Mouse (Mus musculus) hindbrain, embryonic 13.5 days (tissue): ENCODE data around the gene Vmp1. TPM values are rescaled to one million over a fixed set of nuclear protein-coding genes. Genes with fewer than 3 reads are reported as not detected.
A peak's percentile ranks its signal among the peaks of the same experiment; 100 is the strongest.

Experiments used
- ATAC-seq: fragments of 200-750 bp; cut with Nextera tagmentation; 2 replicates; pipeline ENCODE4 v1.8.0; 2017; ENCODE audit warnings: moderate TSS enrichment; ENCODE audit not compliant: low FRiP score
- H3K27ac ChIP-seq: fragments of 300-500 bp; sonication (generic); 2 replicates; pipeline ENCODE4 v1.5.1; 2015; ENCODE audit warnings: inconsistent platforms, mild to moderate bottlenecking, moderate library complexity
- H3K27me3 ChIP-seq: fragments of 300-500 bp; sonication (generic); 2 replicates; pipeline ENCODE4 v1.6.1; 2015; ENCODE audit warnings: mild to moderate bottlenecking, inconsistent platforms
- H3K36me3 ChIP-seq: fragments of 300-500 bp; sonication (generic); 2 replicates; pipeline ENCODE4 v1.6.1; 2015; ENCODE audit warnings: mild to moderate bottlenecking, inconsistent platforms
- H3K4me1 ChIP-seq: fragments of 300-500 bp; sonication (generic); replicated peaks from 2 replicates; pipeline ENCODE4 v1.6.1; 2015; ENCODE audit warnings: inconsistent platforms
- H3K4me2 ChIP-seq: fragments of 300-500 bp; sonication (generic); 2 replicates; pipeline ENCODE4 v1.6.1; 2015; ENCODE audit warnings: inconsistent platforms, mild to moderate bottlenecking, moderate library complexity
- H3K4me3 ChIP-seq: fragments of 300-500 bp; sonication (generic); 2 replicates; pipeline ENCODE4 v1.5.1; 2015; ENCODE audit warnings: mild to moderate bottlenecking, inconsistent platforms
- H3K9ac ChIP-seq: fragments of 300-500 bp; sonication (generic); 2 replicates; pipeline ENCODE4 v1.6.1; 2015; ENCODE audit warnings: mild to moderate bottlenecking, inconsistent platforms
- H3K9me3 ChIP-seq: fragments of 300-500 bp; sonication (generic); 2 replicates; pipeline ENCODE4 v1.6.1; 2016; ENCODE audit warnings: inconsistent platforms
- WGBS: fragments of 180-500 bp; shearing (Covaris S2); methylation state at CpG from one replicate; pipeline ENCODE4 v1.1.7; 2015; 5-methylcytosine and 5-hydroxymethylcytosine counted together
- polyA plus RNA-seq: library from polyadenylated mRNA; unstranded; fragments of >200 nt; fragmentation: Nextera tagmentation; extraction: Ambion mirVana; gene quantifications from 2 replicates; pipeline ENCODE4 v1.2.1, GENCODE M21; 2015

Gene Vmp1
- polyA plus RNA-seq, 1 experiment from 2014 or later: 106 TPM

- H3K9me3 ChIP-seq: no peaks in the 10 kb centered on the region
- H3K9ac ChIP-seq: no peak overlapping the region
- H3K4me3 ChIP-seq: no peak overlapping the region
- WGBS: 80% methylated on average over 7 of the region's 7 CpGs
- peaks cover 16% of the 10 kb centered on the region; the same call in 1 of the 2 replicates for H3K4me1 ChIP-seq
- H3K27ac ChIP-seq: no peak overlapping the region
- ATAC-seq: no peak
- no peaks in the 10 kb centered on the region for H3K27me3 ChIP-seq
- H3K4me2 ChIP-seq: no peak overlapping the region
- H3K36me3 ChIP-seq: no peaks in the 10 kb centered on the region
Observed at GRCm38 (mm10) chr11:86575632-86576378, 107.8 kb downstream of the Vmp1 start.

- Histone ChIP-seq H3K27ac (no peak overlapping the region), H3K4me1 (peaks cover 16% of the 10 kb centered on the region; the same call in 1 of the 2 replicates), H3K27me3 (no peaks in the 10 kb centered on the region), H3K9me3 (no peaks in the 10 kb centered on the region), H3K4me3 (no peak overlapping the region), H3K36me3 (no peaks in the 10 kb centered on the region), H3K9ac (no peak overlapping the region), H3K4me2 (no peak overlapping the region)
- no peak for ATAC-seq
- 78% methylated on average over 2 of the region's 2 CpGs for WGBS
Observed at GRCm38 (mm10) chr11:86574408-86574807, 109.2 kb downstream of the Vmp1 start.

- 94% methylated on average over 6 of the region's 6 CpGs for WGBS
- Histone ChIP-seq H3K9me3 (no peaks in the 10 kb centered on the region), H3K36me3 (no peaks in the 10 kb centered on the region), H3K9ac (no peak overlapping the region), H3K27me3 (no peaks in the 10 kb centered on the region), H3K4me3 (no peak overlapping the region), H3K4me1 (peaks cover 16% of the 10 kb centered on the region; the same call in 1 of the 2 replicates), H3K4me2 (no peak overlapping the region), H3K27ac (no peak overlapping the region)
- ATAC-seq: no peak
Observed at GRCm38 (mm10) chr11:86573646-86574231, 109.9 kb downstream of the Vmp1 start.

- Histone ChIP-seq H3K36me3 (no peaks in the 10 kb centered on the region), H3K27ac (no peak overlapping the region), H3K9ac (no peak overlapping the region), H3K27me3 (no peaks in the 10 kb centered on the region), H3K4me3 (no peak overlapping the region), H3K9me3 (no peaks in the 10 kb centered on the region), H3K4me1 (peaks cover 16% of the 10 kb centered on the region; the same call in 1 of the 2 replicates), H3K4me2 (no peak overlapping the region)
- no peak for ATAC-seq
- 66% methylated on average over 2 of the region's 2 CpGs for WGBS
Observed at GRCm38 (mm10) chr11:86572623-86573022, 111.0 kb downstream of the Vmp1 start.

GRCm38 (mm10) chr11:86571871-86572270 lies 111.8 kb downstream of the Vmp1 start:
- no peaks in the 10 kb centered on the region for H3K9me3 ChIP-seq
- no peaks in the 10 kb centered on the region for H3K36me3 ChIP-seq
- H3K27me3 ChIP-seq: no peaks in the 10 kb centered on the region
- peaks cover 14% of the 10 kb centered on the region; the same call in 1 of the 2 replicates for H3K4me1 ChIP-seq
- H3K27ac ChIP-seq: no peak overlapping the region
- H3K9ac ChIP-seq: no peak overlapping the region
- H3K4me2 ChIP-seq: no peak overlapping the region
- WGBS: 72% methylated on average over 4 of the region's 4 CpGs
- no peak for ATAC-seq
- H3K4me3 ChIP-seq: no peak overlapping the region

GRCm38 (mm10) chr11:86571047-86571855 lies 112.4 kb downstream of the Vmp1 start:
- no peaks in the 10 kb centered on the region for H3K9me3 ChIP-seq
- no peaks in the 10 kb centered on the region for H3K27me3 ChIP-seq
- no peaks in the 10 kb centered on the region for H3K36me3 ChIP-seq
- peaks cover 8% of the 10 kb centered on the region; the same call in 1 of the 2 replicates for H3K4me1 ChIP-seq
- no peak for ATAC-seq
- 50% methylated on average over 15 of the region's 15 CpGs for WGBS
- 0 out of 2 replicates have a peak overlapping the region, but pooled peaks have one; percentile 1 for H3K9ac ChIP-seq
- 0 out of 2 replicates have a peak overlapping the region, but pooled peaks have one; percentile 4 for H3K27ac ChIP-seq
- no peak overlapping the region for H3K4me3 ChIP-seq
- H3K4me2 ChIP-seq: no peak overlapping the region

- Histone ChIP-seq H3K36me3 (no peaks in the 10 kb centered on the region), H3K4me1 (peaks cover 8% of the 10 kb centered on the region; the same call in 1 of the 2 replicates), H3K4me2 (no peak overlapping the region), H3K27ac (no peak overlapping the region), H3K9me3 (no peaks in the 10 kb centered on the region), H3K4me3 (no peak overlapping the region), H3K9ac (no peak overlapping the region), H3K27me3 (no peaks in the 10 kb centered on the region)
- no peak for ATAC-seq
- 71% methylated on average over 9 of the region's 9 CpGs for WGBS
Observed at GRCm38 (mm10) chr11:86570261-86570746, 113.3 kb downstream of the Vmp1 start.

- no peak overlapping the region for H3K4me2 ChIP-seq
- H3K4me3 ChIP-seq: no peak overlapping the region
- 77% methylated on average over 3 of the region's 3 CpGs for WGBS
- H3K9me3 ChIP-seq: no peaks in the 10 kb centered on the region
- H3K9ac ChIP-seq: no peak overlapping the region
- peaks cover 8% of the 10 kb centered on the region; the same call in 1 of the 2 replicates for H3K4me1 ChIP-seq
- no peak for ATAC-seq
- H3K36me3 ChIP-seq: no peaks in the 10 kb centered on the region
- H3K27me3 ChIP-seq: no peaks in the 10 kb centered on the region
- no peak overlapping the region for H3K27ac ChIP-seq
Observed at GRCm38 (mm10) chr11:86568425-86568824, 115.2 kb downstream of the Vmp1 start.

- Histone ChIP-seq H3K4me1 (no peaks in the 10 kb centered on the region), H3K36me3 (peaks cover 30% of the 10 kb centered on the region)
- ATAC-seq: no peak
Observed at GRCm38 (mm10) chr11:86558258-86558657, 125.4 kb downstream of the Vmp1 start.

GRCm38 (mm10) chr11:86553525-86553924 lies 130.1 kb downstream of the Vmp1 start:
- H3K36me3 ChIP-seq: peaks cover 27% of the 10 kb centered on the region
- WGBS: 89% methylated on average over 6 of the region's 6 CpGs
- no peaks in the 10 kb centered on the region for H3K27me3 ChIP-seq
- H3K4me1 ChIP-seq: no peaks in the 10 kb centered on the region
- no peak overlapping the region for H3K27ac ChIP-seq
- H3K4me2 ChIP-seq: no peak overlapping the region
- ATAC-seq: no peak
- H3K9ac ChIP-seq: no peak overlapping the region
- no peaks in the 10 kb centered on the region for H3K9me3 ChIP-seq
- H3K4me3 ChIP-seq: no peak overlapping the region

More at GRCm38 (mm10) chr11:86558258-86558657, 125.4 kb downstream of the Vmp1 start:
- H3K4me2 ChIP-seq: no peak overlapping the region
- H3K27me3 ChIP-seq: no peaks in the 10 kb centered on the region
- H3K9me3 ChIP-seq: no peaks in the 10 kb centered on the region
- WGBS: 87% methylated on average over 4 of the region's 4 CpGs
- no peak overlapping the region for H3K9ac ChIP-seq
- H3K4me3 ChIP-seq: no peak overlapping the region
- H3K27ac ChIP-seq: no peak overlapping the region

GRCm38 (mm10) chr11:86547412-86547811 lies 136.2 kb downstream of the Vmp1 start:
- Histone ChIP-seq H3K27ac (no peak overlapping the region), H3K36me3 (peaks cover 11% of the 10 kb centered on the region; the same call in 1 of the 2 replicates), H3K9me3 (no peaks in the 10 kb centered on the region), H3K4me2 (no peak overlapping the region), H3K4me1 (peaks cover 21% of the 10 kb centered on the region), H3K9ac (no peak overlapping the region), H3K27me3 (no peaks in the 10 kb centered on the region), H3K4me3 (no peak overlapping the region)
- no peak for ATAC-seq
- WGBS: 100% methylated on average over 1 of the region's 1 CpGs

- peak overlapping the region; percentile 94 for H3K4me3 ChIP-seq
- 0 out of 2 replicates have a peak overlapping the region, but pooled peaks have one; percentile 9 for H3K9ac ChIP-seq
- no peak for ATAC-seq
- H3K9me3 ChIP-seq: no peaks in the 10 kb centered on the region
- H3K36me3 ChIP-seq: peaks cover 11% of the 10 kb centered on the region
- peaks cover 29% of the 10 kb centered on the region for H3K4me1 ChIP-seq
- no peak overlapping the region for H3K27ac ChIP-seq
- 83% methylated on average over 8 of the region's 8 CpGs for WGBS
- H3K27me3 ChIP-seq: no peaks in the 10 kb centered on the region
- peak overlapping the region; percentile 59 for H3K4me2 ChIP-seq
Observed at GRCm38 (mm10) chr11:86545556-86545955, 138.1 kb downstream of the Vmp1 start.
